Mouse (Mus musculus) limb, embryonic 15.5 days (tissue): ENCODE data around the gene Pbx4. TPM values are rescaled to one million over a fixed set of nuclear protein-coding genes. Genes with fewer than 3 reads are reported as not detected.

Experiments
- ATAC-seq: fragments of 200-750 bp; cut with Nextera tagmentation; 2 replicates; pipeline ENCODE4 v1.8.0; 2017; ENCODE audit warnings: low read depth, moderate TSS enrichment; ENCODE audit not compliant: insufficient number of reproducible peaks, low FRiP score, low TSS enrichment
- H3K27ac ChIP-seq: fragments of 300-500 bp; sonication (generic); 2 replicates; pipeline ENCODE4 v1.5.1; 2015; ENCODE audit warnings: moderate library complexity, mild to moderate bottlenecking, inconsistent platforms
- H3K27me3 ChIP-seq: fragments of 300-500 bp; sonication (generic); 2 replicates; pipeline ENCODE4 v1.6.1; 2015; ENCODE audit warnings: inconsistent platforms
- H3K36me3 ChIP-seq: fragments of 300-500 bp; sonication (generic); 2 replicates; pipeline ENCODE4 v1.6.1; 2015; ENCODE audit warnings: inconsistent platforms
- H3K4me1 ChIP-seq: fragments of 300-500 bp; sonication (generic); 2 replicates; pipeline ENCODE4 v1.6.1; 2015; ENCODE audit warnings: inconsistent platforms
- H3K4me2 ChIP-seq: fragments of 300-500 bp; sonication (generic); 2 replicates; pipeline ENCODE4 v1.6.1; 2015; ENCODE audit warnings: mild to moderate bottlenecking, inconsistent platforms
- H3K4me3 ChIP-seq: fragments of 300-500 bp; sonication (generic); 2 replicates; pipeline ENCODE4 v1.5.1; 2015; ENCODE audit warnings: mild to moderate bottlenecking, inconsistent platforms
- H3K9ac ChIP-seq: fragments of 300-500 bp; sonication (generic); 2 replicates; pipeline ENCODE4 v1.6.1; 2015; ENCODE audit warnings: inconsistent platforms
- H3K9me3 ChIP-seq: fragments of 300-500 bp; sonication (generic); 2 replicates; pipeline ENCODE4 v1.6.1; 2016; ENCODE audit warnings: inconsistent platforms
- WGBS: fragments of 180-500 bp; shearing (Covaris S2); methylation state at CpG from one replicate; pipeline ENCODE4 v1.1.7; 2015; 5-methylcytosine and 5-hydroxymethylcytosine counted together
- polyA plus RNA-seq: library from polyadenylated mRNA; unstranded; fragments of >200 nt; fragmentation: Nextera tagmentation; extraction: Ambion mirVana; gene quantifications from 2 replicates; pipeline ENCODE4 v1.2.1, GENCODE M21; 2015

Pbx4 gene
- polyA plus RNA-seq, 1 experiment from 2014 or later: 4.7 TPM

GRCm38 (mm10) chr8:69907106-69907505 is 74.8 kb downstream of the Pbx4 start:
- Histone ChIP-seq H3K27ac (no peak overlapping the region), H3K4me1 (peaks cover 22% of the 10 kb centered on the region), H3K4me2 (no peak overlapping the region), H3K4me3 (no peak overlapping the region), H3K36me3 (peaks cover 53% of the 10 kb centered on the region), H3K27me3 (no peaks in the 10 kb centered on the region), H3K9me3 (no peaks in the 10 kb centered on the region), H3K9ac (no peak overlapping the region)
- WGBS: 85% methylated on average over 2 of the region's 2 CpGs
- no peak for ATAC-seq

DNA sequence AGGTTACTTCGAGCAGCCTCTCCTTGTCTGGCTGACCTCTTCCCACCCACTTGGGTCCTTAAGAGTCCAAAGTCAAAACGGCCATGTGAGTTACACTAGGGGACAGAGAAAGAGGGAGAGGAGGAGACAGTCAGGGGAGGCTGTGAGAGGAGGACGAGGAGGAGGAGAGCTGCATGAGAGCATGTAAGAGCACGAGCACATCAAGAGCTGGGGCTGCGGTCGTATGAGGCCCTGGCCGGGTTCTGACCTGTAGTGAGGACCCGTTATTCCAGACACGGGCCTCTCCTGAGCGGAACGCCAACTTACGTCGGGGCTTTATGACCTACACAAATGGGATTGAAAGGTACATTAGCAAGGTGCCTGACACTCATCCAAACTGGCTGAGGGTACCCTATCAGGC is 79.6 kb downstream of the Pbx4 start:
- ATAC-seq: no peak
- WGBS: 87% methylated on average over 13 of the region's 13 CpGs

GRCm38 (mm10) chr8:69912478-69913074 is 80.3 kb downstream of the Pbx4 start:
- no peak overlapping the region for H3K9ac ChIP-seq
- no peak overlapping the region for H3K4me3 ChIP-seq
- H3K27me3 ChIP-seq: no peaks in the 10 kb centered on the region
- H3K27ac ChIP-seq: no peak overlapping the region
- no peak overlapping the region for H3K4me2 ChIP-seq
- H3K9me3 ChIP-seq: no peaks in the 10 kb centered on the region
- no peaks in the 10 kb centered on the region for H3K4me1 ChIP-seq
- WGBS: 87% methylated on average over 12 of the region's 12 CpGs
- ATAC-seq: no peak
- peaks cover 100% of the 10 kb centered on the region for H3K36me3 ChIP-seq

More for the DNA sequence above, 79.6 kb downstream of the Pbx4 start:
- H3K9me3 ChIP-seq: no peaks in the 10 kb centered on the region
- no peak overlapping the region for H3K27ac ChIP-seq
- no peaks in the 10 kb centered on the region for H3K27me3 ChIP-seq
- H3K4me2 ChIP-seq: no peak overlapping the region
- peaks cover 97% of the 10 kb centered on the region for H3K36me3 ChIP-seq
- H3K4me1 ChIP-seq: no peaks in the 10 kb centered on the region
- H3K4me3 ChIP-seq: no peak overlapping the region
- no peak overlapping the region for H3K9ac ChIP-seq

DNA sequence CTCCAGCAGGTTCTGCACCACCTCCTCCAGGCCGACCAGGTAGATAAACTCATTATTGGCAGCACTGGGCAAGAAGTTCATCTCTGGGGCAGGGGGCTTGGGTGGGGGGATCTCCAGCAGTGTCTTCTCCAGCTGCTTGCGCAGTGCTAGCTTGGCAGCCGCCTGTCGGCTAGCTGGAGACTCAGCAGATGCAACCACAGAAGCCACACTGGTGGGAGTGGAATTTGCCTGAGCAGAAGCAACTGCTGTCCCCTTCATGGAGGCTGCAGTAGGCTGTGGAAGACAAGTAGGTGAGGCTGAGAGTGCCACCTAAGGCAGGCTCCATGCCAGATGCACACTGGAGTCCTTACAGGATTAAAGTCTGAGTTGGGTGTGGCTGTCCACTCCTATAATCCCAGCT is 82.2 kb downstream of the Pbx4 start:
- peaks cover 85% of the 10 kb centered on the region for H3K36me3 ChIP-seq
- no peak overlapping the region for H3K4me3 ChIP-seq
- H3K9ac ChIP-seq: no peak overlapping the region
- peaks cover 5% of the 10 kb centered on the region; the same call in 1 of the 2 replicates for H3K4me1 ChIP-seq
- H3K4me2 ChIP-seq: no peak overlapping the region
- WGBS: 85% methylated on average over 4 of the region's 4 CpGs
- H3K27ac ChIP-seq: no peak overlapping the region
- no peak for ATAC-seq
- H3K27me3 ChIP-seq: no peaks in the 10 kb centered on the region
- no peaks in the 10 kb centered on the region for H3K9me3 ChIP-seq

DNA sequence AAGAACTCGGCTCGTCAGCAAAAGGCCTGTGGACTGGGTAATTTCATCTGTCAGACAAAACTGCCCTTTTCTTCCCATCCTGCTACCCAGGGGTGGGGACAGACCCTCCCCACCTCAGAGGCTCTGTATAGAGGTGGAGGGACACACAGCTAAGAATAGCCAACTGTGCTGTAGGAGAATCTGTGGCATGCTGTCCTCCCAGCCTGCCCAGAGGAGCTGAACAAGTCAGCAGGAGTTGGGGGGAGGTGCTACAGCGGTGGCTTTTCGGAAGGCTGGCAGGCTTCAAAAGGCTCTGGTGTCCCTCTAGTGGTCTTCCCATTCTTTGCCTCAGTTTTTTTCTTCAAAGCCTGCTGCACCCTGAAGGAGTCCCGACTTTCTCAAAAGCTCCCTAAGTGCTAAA is 83.5 kb downstream of the Pbx4 start:
- Histone ChIP-seq H3K27me3 (no peaks in the 10 kb centered on the region), H3K9me3 (no peaks in the 10 kb centered on the region), H3K4me2 (no peak overlapping the region), H3K4me1 (peaks cover 15% of the 10 kb centered on the region), H3K9ac (no peak overlapping the region), H3K27ac (no peak overlapping the region), H3K36me3 (peaks cover 72% of the 10 kb centered on the region), H3K4me3 (no peak overlapping the region)
- ATAC-seq: no peak
- WGBS: 55% methylated on average over 5 of the region's 5 CpGs

DNA sequence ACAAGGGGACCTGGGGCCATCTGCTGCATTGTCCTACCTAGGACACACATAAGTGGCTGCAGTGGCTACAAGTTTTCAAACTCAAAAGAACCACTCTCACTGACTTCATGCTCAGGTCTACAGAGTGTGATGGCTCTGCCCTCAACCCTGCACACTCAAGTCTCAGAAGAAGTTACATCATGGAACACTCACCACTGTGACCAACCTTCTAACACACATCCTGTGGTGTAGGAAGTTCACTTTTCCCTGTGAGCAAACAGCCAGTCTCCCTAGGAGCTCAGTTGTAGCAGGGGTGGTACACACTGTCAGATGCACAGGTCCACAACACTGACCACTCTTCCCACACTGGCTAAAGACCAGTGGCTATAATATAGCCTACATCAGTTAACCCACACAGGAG is 86.2 kb downstream of the Pbx4 start:
- H3K36me3 ChIP-seq: peaks cover 45% of the 10 kb centered on the region

GRCm38 (mm10) chr8:69919010-69919409 is 86.7 kb downstream of the Pbx4 start:
- Histone ChIP-seq H3K4me1 (peaks cover 23% of the 10 kb centered on the region), H3K27ac (peak overlapping the region; percentile 51), H3K9ac (no peak overlapping the region), H3K9me3 (no peaks in the 10 kb centered on the region), H3K4me2 (no peak overlapping the region), H3K36me3 (peaks cover 40% of the 10 kb centered on the region), H3K27me3 (no peaks in the 10 kb centered on the region), H3K4me3 (no peak overlapping the region)
- ATAC-seq: no peak
- 55% methylated on average over 1 of the region's 1 CpGs for whole genome bisulfite sequencing

More for the DNA sequence above, 86.2 kb downstream of the Pbx4 start:
- Histone ChIP-seq H3K27me3 (no peaks in the 10 kb centered on the region), H3K27ac (no peak overlapping the region), H3K4me3 (no peak overlapping the region), H3K4me2 (no peak overlapping the region), H3K9me3 (no peaks in the 10 kb centered on the region), H3K9ac (no peak overlapping the region), H3K4me1 (peaks cover 23% of the 10 kb centered on the region)
- ATAC-seq: no peak

DNA sequence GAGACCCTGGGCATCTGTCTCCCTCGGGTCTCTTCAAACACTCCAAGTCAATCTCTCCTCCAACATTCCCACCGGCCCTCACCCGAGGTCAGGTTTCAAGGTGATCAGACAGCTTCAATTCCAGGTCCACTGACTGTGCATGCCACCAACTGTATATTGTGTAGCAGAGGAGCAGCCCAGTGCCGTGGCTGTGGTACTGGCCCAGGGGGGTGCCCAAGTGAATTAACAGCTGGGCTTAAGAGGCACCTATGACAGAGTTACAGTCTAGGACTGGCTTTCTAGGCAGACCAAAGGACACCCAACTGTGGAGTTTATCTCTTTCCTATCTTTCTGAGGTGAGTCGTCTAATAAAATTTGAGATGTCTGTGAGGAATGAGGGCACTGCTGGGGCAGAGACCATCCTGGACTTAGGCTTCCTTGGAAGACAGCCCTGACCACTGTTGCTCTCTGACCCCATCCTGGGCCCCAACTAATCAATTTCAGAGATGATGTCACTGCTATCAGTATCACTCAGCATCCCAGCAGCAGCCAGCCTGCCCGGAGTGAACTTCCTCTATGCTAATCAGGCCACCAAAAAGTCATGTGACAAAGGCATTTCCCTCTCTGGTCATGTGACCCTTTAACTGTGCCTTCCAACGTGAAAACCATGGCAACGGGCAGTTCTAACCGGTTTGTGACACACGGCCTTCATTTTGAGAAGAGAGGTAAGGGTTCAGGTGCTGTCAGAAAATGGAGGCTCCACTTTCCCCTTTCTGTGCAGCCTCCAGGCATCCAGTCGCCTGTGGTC is 87.8 kb downstream of the Pbx4 start:
- Histone ChIP-seq H3K27me3 (no peaks in the 10 kb centered on the region), H3K4me1 (peaks cover 23% of the 10 kb centered on the region), H3K4me2 (no peak overlapping the region), H3K9me3 (no peaks in the 10 kb centered on the region), H3K9ac (no peak overlapping the region), H3K27ac (peak overlapping the region; percentile 55), H3K36me3 (peaks cover 29% of the 10 kb centered on the region), H3K4me3 (no peak overlapping the region)
- WGBS: 44% methylated on average over 11 of the region's 11 CpGs
- ATAC-seq: no peak; the same call in 1 of the 2 replicates

- peaks cover 18% of the 10 kb centered on the region for H3K36me3 ChIP-seq
- ATAC-seq: no peak
- no peak overlapping the region for H3K9ac ChIP-seq
- no peaks in the 10 kb centered on the region for H3K27me3 ChIP-seq
- WGBS: 94% methylated on average over 2 of the region's 2 CpGs
- peaks cover 23% of the 10 kb centered on the region for H3K4me1 ChIP-seq
- H3K4me3 ChIP-seq: no peak overlapping the region
- H3K4me2 ChIP-seq: no peak overlapping the region
- peak overlapping the region; percentile 55; the same call in 1 of the 2 replicates for H3K27ac ChIP-seq
- H3K9me3 ChIP-seq: no peaks in the 10 kb centered on the region
These were observed 88.8 kb downstream of the Pbx4 start for GRCm38 (mm10) chr8:69921141-69921540.

Other genes with a start within 250 kb of the Pbx4 start
- 22.0 and 24.2 TPM in 2 replicates for gene Zfp868, start 206.9 kb upstream of the Pbx4 start, polyA plus RNA-seq
- gene Zfp964, start 178.0 kb upstream of the Pbx4 start, polyA plus RNA-seq: 1.8 TPM in 2 replicates
- gene Zfp869, start 121.8 kb upstream of the Pbx4 start, polyA plus RNA-seq: 30.3 and 30.9 TPM in 2 replicates
- gene Zfp963, start 82.5 kb upstream of the Pbx4 start, polyA plus RNA-seq: 7.0 and 7.2 TPM in 2 replicates
- gene Gm20422, start 57.6 kb upstream of the Pbx4 start, polyA plus RNA-seq: 0.66 TPM in 1 of 2 replicates, not detected in the other
- 48.7 and 50.0 TPM in 2 replicates for gene Atp13a1, start 41.3 kb upstream of the Pbx4 start, polyA plus RNA-seq
- gene Zfp866, start 41.3 kb upstream of the Pbx4 start, polyA plus RNA-seq: 27.3 and 28.9 TPM in 2 replicates
- gene Gmip, start 23.8 kb upstream of the Pbx4 start, polyA plus RNA-seq: 10.4 and 10.8 TPM in 2 replicates
- gene Lpar2, start 10.1 kb upstream of the Pbx4 start, polyA plus RNA-seq: 0.36 and 0.45 TPM in 2 replicates
- 2.9 and 3.7 TPM in 2 replicates for gene Cilp2, start 55.2 kb downstream of the Pbx4 start, polyA plus RNA-seq
- 3.2 and 4.2 TPM in 2 replicates for gene Tssk6, start 69.7 kb downstream of the Pbx4 start, polyA plus RNA-seq
- 168 and 176 TPM in 2 replicates for gene Ndufa13, start 70.1 kb downstream of the Pbx4 start, polyA plus RNA-seq
- 3.7 and 6.4 TPM in 2 replicates for gene Yjefn3, start 70.2 kb downstream of the Pbx4 start, polyA plus RNA-seq
- 36.3 and 39.7 TPM in 2 replicates for gene Gatad2a, start 163.9 kb downstream of the Pbx4 start, polyA plus RNA-seq
- gene Mau2, start 210.2 kb downstream of the Pbx4 start, polyA plus RNA-seq: 51.4 and 54.2 TPM in 2 replicates
- 41.9 and 43.7 TPM in 2 replicates for gene Sugp1, start 210.3 kb downstream of the Pbx4 start, polyA plus RNA-seq
- 0.61 and 0.91 TPM in 2 replicates for gene Tm6sf2, start 240.4 kb downstream of the Pbx4 start, polyA plus RNA-seq